Mouse (Mus musculus) embryonic facial prominence, embryonic 12.5 days (tissue): ENCODE results near the gene Lias. TPM values are rescaled to one million over a fixed set of nuclear protein-coding genes. Genes with fewer than 3 reads are reported as not detected.
A peak's percentile ranks its signal among the peaks of the same experiment; 100 is the strongest.

Source experiments
- ATAC-seq: fragments of 200-750 bp; cut with Nextera tagmentation; 2 replicates; pipeline ENCODE4 v1.8.0; 2017; ENCODE audit not compliant: insufficient number of reproducible peaks, insufficient read depth, low FRiP score, low TSS enrichment
- H3K27ac ChIP-seq: fragments of 300-500 bp; sonication (generic); 2 replicates; pipeline ENCODE4 v1.5.1; 2016; ENCODE audit warnings: mild to moderate bottlenecking
- H3K27me3 ChIP-seq: fragments of 300-500 bp; sonication (generic); 2 replicates; pipeline ENCODE4 v1.6.1; 2016; ENCODE audit warnings: mild to moderate bottlenecking, moderate library complexity
- H3K36me3 ChIP-seq: fragments of 300-500 bp; sonication (generic); 2 replicates; pipeline ENCODE4 v1.6.1; 2016; ENCODE audit warnings: mild to moderate bottlenecking
- H3K4me1 ChIP-seq: fragments of 300-500 bp; sonication (generic); 2 replicates; pipeline ENCODE4 v1.6.1; 2016
- H3K4me2 ChIP-seq: fragments of 300-500 bp; sonication (generic); replicated peaks from 2 replicates; pipeline ENCODE4 v1.6.1; 2016; ENCODE audit warnings: mild to moderate bottlenecking, moderate library complexity
- H3K4me3 ChIP-seq: fragments of 300-500 bp; sonication (generic); 2 replicates; pipeline ENCODE4 v1.5.1; 2016; ENCODE audit warnings: mild to moderate bottlenecking
- H3K9ac ChIP-seq: fragments of 300-500 bp; sonication (generic); 2 replicates; pipeline ENCODE4 v1.6.1; 2016; ENCODE audit warnings: mild to moderate bottlenecking, moderate library complexity
- H3K9me3 ChIP-seq: fragments of 300-500 bp; sonication (generic); 2 replicates; pipeline ENCODE4 v1.6.1; 2016; ENCODE audit warnings: mild to moderate bottlenecking, moderate library complexity
- WGBS: fragments of 180-500 bp; shearing (Covaris S2); methylation state at CpG from one replicate; pipeline ENCODE4 v1.1.7; 2016; 5-methylcytosine and 5-hydroxymethylcytosine counted together
- polyA plus RNA-seq: library from polyadenylated mRNA; unstranded; fragments of >200 nt; fragmentation: Nextera tagmentation; extraction: Ambion mirVana; gene quantifications from 2 replicates; pipeline ENCODE4 v1.2.1, GENCODE M21; 2016

Lias gene
- polyA plus RNA-seq, 1 experiment from 2014 or later: 66.6 TPM

GRCm38 (mm10) chr5:65457086-65457827 is 66.0 kb downstream of the Lias start:
- H3K4me3 ChIP-seq: no peak overlapping the region
- peak overlapping the region; percentile 89 for H3K27ac ChIP-seq
- WGBS: 37% methylated on average over 7 of the region's 7 CpGs
- no peak overlapping the region for H3K9ac ChIP-seq
- ATAC-seq: peak; percentile 81; the same call in 1 of the 2 replicates
- no peaks in the 10 kb centered on the region for H3K27me3 ChIP-seq
- H3K4me2 ChIP-seq: no peak overlapping the region
- H3K4me1 ChIP-seq: peaks cover 22% of the 10 kb centered on the region
- H3K36me3 ChIP-seq: 0 out of 2 replicates have a peak, but pooled peaks cover 3% of the 10 kb centered on the region
- no peaks in the 10 kb centered on the region for H3K9me3 ChIP-seq

- Histone ChIP-seq H3K27ac (peak overlapping the region; percentile 89), H3K4me3 (no peak overlapping the region), H3K4me2 (no peak overlapping the region), H3K36me3 (0 out of 2 replicates have a peak, but pooled peaks cover 3% of the 10 kb centered on the region), H3K9me3 (no peaks in the 10 kb centered on the region), H3K4me1 (peaks cover 22% of the 10 kb centered on the region), H3K9ac (no peak overlapping the region), H3K27me3 (no peaks in the 10 kb centered on the region)
- WGBS: 68% methylated on average over 5 of the region's 5 CpGs
- ATAC-seq: no peak
Measured at GRCm38 (mm10) chr5:65457846-65458245, 66.5 kb downstream of the Lias start.

GRCm38 (mm10) chr5:65459454-65459853 is 68.2 kb downstream of the Lias start:
- H3K4me3 ChIP-seq: no peak overlapping the region
- no peaks in the 10 kb centered on the region for H3K27me3 ChIP-seq
- no peak overlapping the region for H3K4me2 ChIP-seq
- ATAC-seq: no peak
- H3K4me1 ChIP-seq: peaks cover 22% of the 10 kb centered on the region
- 89% methylated on average over 3 of the region's 3 CpGs for whole genome bisulfite sequencing
- H3K27ac ChIP-seq: no peak overlapping the region
- H3K9ac ChIP-seq: no peak overlapping the region
- H3K9me3 ChIP-seq: no peaks in the 10 kb centered on the region
- 0 out of 2 replicates have a peak, but pooled peaks cover 6% of the 10 kb centered on the region for H3K36me3 ChIP-seq

Other genes starting within 250 kb of the Lias start
- 12.2 and 13.2 TPM in 2 replicates for gene Wdr19, start 191.8 kb upstream of the Lias start, polyA plus RNA-seq
- gene Rfc1, start 55.8 kb upstream of the Lias start, polyA plus RNA-seq: 104 and 113 TPM in 2 replicates
- gene Klb, start 43.2 kb upstream of the Lias start, polyA plus RNA-seq: 0.10 and 0.15 TPM in 2 replicates
- gene Rpl9, start 53 bp upstream of the Lias start, polyA plus RNA-seq: 958 and 993 TPM in 2 replicates
- 146 and 147 TPM in 2 replicates for gene Ugdh, start 44.5 kb downstream of the Lias start, polyA plus RNA-seq
- gene Gm43552, start 101.3 kb downstream of the Lias start, polyA plus RNA-seq: not detected in 2 replicates
- 108 and 111 TPM in 2 replicates for gene Smim14, start 145.7 kb downstream of the Lias start, polyA plus RNA-seq
- 201 and 206 TPM in 2 replicates for gene Ube2k, start 145.7 kb downstream of the Lias start, polyA plus RNA-seq